Mouse (Mus musculus): ENCODE results near the gene Galntl6. TPM values are rescaled to one million over a fixed set of nuclear protein-coding genes. Genes with fewer than 3 reads are reported as not detected.

Gene Galntl6
- total and polyA plus RNA-seq, 2 experiments from 2014 or later: 17.5 to 24.3 TPM

GRCm38 (mm10) chr8:58253620-58254019 is 658.8 kb downstream of the Galntl6 start:
- TF ChIP-seq CTCF (IDR thresholded peaks at IDR 0.05): no peak
- Histone ChIP-seq H3K27ac (ENCODE audit: low read depth, low read length) (no peak overlapping the region), H3K27me3 (ENCODE audit: insufficient read depth, low read length) (no peaks in the 10 kb centered on the region), H3K4me3 (ENCODE audit: low read depth, low read length) (no peak overlapping the region), H3K9ac (replicated peaks; ENCODE audit: low read length, poor library complexity, severe bottlenecking) (no peak overlapping the region), H3K4me2 (ENCODE audit: low read depth, low read length, poor library complexity, severe bottlenecking) (no peak overlapping the region), H3K9me3 (ENCODE audit: low read length) (no peaks in the 10 kb centered on the region), H3K36me3 (ENCODE audit: insufficient read depth, low read length) (no peaks in the 10 kb centered on the region), H3K4me1 (ENCODE audit: insufficient read depth, low read length) (no peaks in the 10 kb centered on the region)
- 62% methylated on average over 1 of the region's 1 CpGs for WGBS
- DNase-seq (ENCODE audit: low spot score) (no peak), ATAC-seq (ENCODE audit: low FRiP score) (no peak)

- no peak for ATAC-seq (ENCODE audit: low FRiP score)
Measured at GRCm38 (mm10) chr8:58244830-58245229, 667.6 kb downstream of the Galntl6 start.

DNA sequence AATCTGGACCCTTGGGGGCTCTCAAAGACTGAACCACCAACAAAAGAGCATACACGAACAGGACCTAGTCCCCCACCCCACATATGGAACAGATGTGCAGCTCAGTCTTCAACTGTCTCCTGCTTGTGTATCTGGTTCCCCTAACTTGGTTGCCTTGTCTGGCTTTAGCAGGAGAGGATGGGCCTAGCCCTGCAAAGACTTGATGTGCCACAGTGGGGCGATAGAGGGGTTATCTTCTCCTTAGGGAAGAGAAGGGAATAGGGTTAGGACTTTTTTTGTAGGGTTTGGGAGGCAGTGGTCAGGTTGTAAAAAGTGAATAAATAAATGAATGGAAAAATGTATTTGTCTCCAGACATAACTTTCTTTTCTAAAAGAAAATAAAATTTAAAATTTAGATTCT is 678.2 kb downstream of the Galntl6 start:
- ATAC-seq (ENCODE audit: low FRiP score) (no peak), DNase-seq (ENCODE audit: low spot score) (no peak)
- H3K27ac ChIP-seq (ENCODE audit: low read depth, low read length): no peak overlapping the region
- TF ChIP-seq CTCF (IDR thresholded peaks at IDR 0.05): peak; percentile 31
- H3K9me3 ChIP-seq (ENCODE audit: low read length): no peaks in the 10 kb centered on the region
- H3K4me3 ChIP-seq (ENCODE audit: low read depth, low read length): no peak overlapping the region
- no peaks in the 10 kb centered on the region for H3K27me3 ChIP-seq (ENCODE audit: insufficient read depth, low read length)
- H3K9ac ChIP-seq (replicated peaks; ENCODE audit: low read length, poor library complexity, severe bottlenecking): no peak overlapping the region
- no peak overlapping the region for H3K4me2 ChIP-seq (ENCODE audit: low read depth, low read length, poor library complexity, severe bottlenecking)
- no peaks in the 10 kb centered on the region for H3K36me3 ChIP-seq (ENCODE audit: insufficient read depth, low read length)
- no peaks in the 10 kb centered on the region for H3K4me1 ChIP-seq (ENCODE audit: insufficient read depth, low read length)
- 33% methylated on average over 2 of the region's 2 CpGs for WGBS

More at GRCm38 (mm10) chr8:58244830-58245229, 667.6 kb downstream of the Galntl6 start:
- Histone ChIP-seq H3K4me3 (ENCODE audit: low read depth, low read length) (no peak overlapping the region), H3K36me3 (ENCODE audit: insufficient read depth, low read length) (no peaks in the 10 kb centered on the region), H3K9ac (replicated peaks; ENCODE audit: low read length, poor library complexity, severe bottlenecking) (no peak overlapping the region), H3K27me3 (ENCODE audit: insufficient read depth, low read length) (no peaks in the 10 kb centered on the region), H3K27ac (ENCODE audit: low read depth, low read length) (no peak overlapping the region), H3K4me1 (ENCODE audit: insufficient read depth, low read length) (no peaks in the 10 kb centered on the region), H3K9me3 (ENCODE audit: low read length) (no peaks in the 10 kb centered on the region), H3K4me2 (ENCODE audit: low read depth, low read length, poor library complexity, severe bottlenecking) (no peak overlapping the region)
- TF ChIP-seq CTCF (IDR thresholded peaks at IDR 0.05): no peak
- DNase-seq (ENCODE audit: low spot score): no peak
- 91% methylated on average over 3 of the region's 3 CpGs for WGBS

DNA sequence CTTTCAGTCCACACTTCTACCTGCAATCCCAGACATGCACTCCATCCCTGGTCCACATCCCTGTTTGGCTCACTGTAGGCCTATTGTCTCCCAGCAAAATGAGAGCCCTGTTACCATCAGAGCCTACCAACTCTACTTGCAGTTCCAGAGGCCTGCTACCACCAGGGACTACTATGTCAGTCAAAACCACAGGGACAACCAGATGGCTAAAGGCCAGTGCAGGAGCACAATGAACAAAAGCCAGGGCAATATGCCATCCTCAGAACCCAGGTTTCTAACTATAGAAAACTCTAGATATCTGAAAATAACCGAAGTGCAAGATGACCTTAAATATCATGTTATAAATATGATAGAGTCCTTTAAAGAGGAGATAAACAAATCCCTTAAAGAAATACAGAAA is 683.7 kb downstream of the Galntl6 start:
- no peaks in the 10 kb centered on the region for H3K9me3 ChIP-seq (ENCODE audit: low read length)
- H3K27ac ChIP-seq (ENCODE audit: low read depth, low read length): no peak overlapping the region
- H3K9ac ChIP-seq (replicated peaks; ENCODE audit: low read length, poor library complexity, severe bottlenecking): no peak overlapping the region
- H3K36me3 ChIP-seq (ENCODE audit: insufficient read depth, low read length): no peaks in the 10 kb centered on the region
- no peak overlapping the region for H3K4me3 ChIP-seq (ENCODE audit: low read depth, low read length)
- 90% methylated on average over 1 of the region's 1 CpGs for WGBS
- H3K4me2 ChIP-seq (ENCODE audit: low read depth, low read length, poor library complexity, severe bottlenecking): no peak overlapping the region
- no peaks in the 10 kb centered on the region for H3K4me1 ChIP-seq (ENCODE audit: insufficient read depth, low read length)
- DNase-seq (ENCODE audit: low spot score): no peak
- no peak for ATAC-seq (ENCODE audit: low FRiP score)
- no peak for TF ChIP-seq CTCF (IDR thresholded peaks at IDR 0.05)
- no peaks in the 10 kb centered on the region for H3K27me3 ChIP-seq (ENCODE audit: insufficient read depth, low read length)

- H3K27ac ChIP-seq (ENCODE audit: low read depth, low read length): no peak overlapping the region
- no peaks in the 10 kb centered on the region for H3K4me1 ChIP-seq (ENCODE audit: insufficient read depth, low read length)
- H3K9ac ChIP-seq (replicated peaks; ENCODE audit: low read length, poor library complexity, severe bottlenecking): no peak overlapping the region
- H3K4me3 ChIP-seq (ENCODE audit: low read depth, low read length): no peak overlapping the region
- no peak overlapping the region for H3K4me2 ChIP-seq (ENCODE audit: low read depth, low read length, poor library complexity, severe bottlenecking)
- H3K27me3 ChIP-seq (ENCODE audit: insufficient read depth, low read length): no peaks in the 10 kb centered on the region
- no peaks in the 10 kb centered on the region for H3K36me3 ChIP-seq (ENCODE audit: insufficient read depth, low read length)
- 77% methylated on average over 8 of the region's 8 CpGs for WGBS
- TF ChIP-seq CTCF (IDR thresholded peaks at IDR 0.05): no peak
- no peaks in the 10 kb centered on the region for H3K9me3 ChIP-seq (ENCODE audit: low read length)
- DNase-seq (ENCODE audit: low spot score) (peak; percentile 22), ATAC-seq (ENCODE audit: low FRiP score) (no peak)
Measured at GRCm38 (mm10) chr8:58217885-58218284, 694.6 kb downstream of the Galntl6 start.

DNA sequence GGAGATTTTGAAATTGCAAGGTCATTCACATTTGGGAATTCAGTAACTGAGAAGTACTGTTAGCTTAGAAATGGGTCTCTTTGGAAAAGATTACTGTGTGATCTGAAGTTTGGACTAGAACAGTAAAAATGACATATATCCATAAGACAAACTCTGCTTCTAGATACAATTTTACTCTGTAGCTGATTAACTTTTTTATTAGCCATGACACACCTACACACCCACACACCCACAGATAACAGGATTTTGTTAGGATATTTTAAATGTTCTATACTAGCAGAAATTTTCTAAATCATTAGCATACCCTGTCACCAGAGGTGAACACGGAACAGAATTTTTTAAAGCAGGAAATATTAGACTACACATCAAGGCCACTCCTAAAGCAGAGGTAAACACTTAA is 722.7 kb downstream of the Galntl6 start:
- H3K9me3 ChIP-seq (ENCODE audit: low read length): no peaks in the 10 kb centered on the region
- no peak overlapping the region for H3K4me3 ChIP-seq (ENCODE audit: low read depth, low read length)
- TF ChIP-seq CTCF (IDR thresholded peaks at IDR 0.05): no peak
- no peak for DNase-seq (ENCODE audit: low spot score)
- no peaks in the 10 kb centered on the region for H3K4me1 ChIP-seq (ENCODE audit: insufficient read depth, low read length)
- no peaks in the 10 kb centered on the region for H3K36me3 ChIP-seq (ENCODE audit: insufficient read depth, low read length)
- no peak for ATAC-seq (ENCODE audit: low FRiP score)
- H3K4me2 ChIP-seq (ENCODE audit: low read depth, low read length, poor library complexity, severe bottlenecking): no peak overlapping the region
- H3K27me3 ChIP-seq (ENCODE audit: insufficient read depth, low read length): no peaks in the 10 kb centered on the region
- H3K27ac ChIP-seq (ENCODE audit: low read depth, low read length): no peak overlapping the region
- no peak overlapping the region for H3K9ac ChIP-seq (replicated peaks; ENCODE audit: low read length, poor library complexity, severe bottlenecking)
- 89% methylated on average over 1 of the region's 1 CpGs for WGBS
